Mouse (Mus musculus) kidney, embryonic 16.5 days (tissue): ENCODE measurements around the gene Itga5. TPM values are rescaled to one million over a fixed set of nuclear protein-coding genes. Genes with fewer than 3 reads are reported as not detected.

ENCODE experiments used
- ATAC-seq: fragments of 200-750 bp; cut with Nextera tagmentation; 2 replicates; pipeline ENCODE4 v1.8.0; 2017; ENCODE audit warnings: moderate TSS enrichment; ENCODE audit not compliant: low FRiP score, low TSS enrichment
- H3K27ac ChIP-seq: fragments of 300-500 bp; sonication (generic); 2 replicates; pipeline ENCODE4 v1.5.1; 2014; ENCODE audit warnings: low read length
- H3K27me3 ChIP-seq: fragments of 300-500 bp; sonication (generic); 2 replicates; pipeline ENCODE4 v1.6.1; 2014; ENCODE audit warnings: low read length, control low read depth, mixed read lengths; ENCODE audit not compliant: insufficient read depth
- H3K36me3 ChIP-seq: fragments of 300-500 bp; sonication (generic); 2 replicates; pipeline ENCODE4 v1.6.1; 2014; ENCODE audit warnings: low read length, control low read depth, mixed read lengths; ENCODE audit not compliant: insufficient read depth
- H3K4me1 ChIP-seq: fragments of 300-500 bp; sonication (generic); 2 replicates; pipeline ENCODE4 v1.6.1; 2014; ENCODE audit warnings: low read length, control low read depth, mixed read lengths; ENCODE audit not compliant: insufficient read depth
- H3K4me2 ChIP-seq: fragments of 300-500 bp; sonication (generic); replicated peaks from 2 replicates; pipeline ENCODE4 v1.6.1; 2014; ENCODE audit warnings: low read depth, low read length
- H3K4me3 ChIP-seq: fragments of 300-500 bp; sonication (generic); 2 replicates; pipeline ENCODE4 v1.5.1; 2014; ENCODE audit warnings: mild to moderate bottlenecking, low read length
- H3K9ac ChIP-seq: fragments of 300-500 bp; sonication (generic); replicated peaks from 2 replicates; pipeline ENCODE4 v1.6.1; 2014; ENCODE audit warnings: low read length
- H3K9me3 ChIP-seq: fragments of 300-500 bp; sonication (generic); 2 replicates; pipeline ENCODE4 v1.6.1; 2016; ENCODE audit warnings: low read length, control low read depth
- WGBS: fragments of 180-500 bp; shearing (Covaris S2); extraction: QIAGEN DNeasy Blood & Tissue Kit; methylation state at CpG from one replicate; pipeline ENCODE4 v1.1.7; 2014; 5-methylcytosine and 5-hydroxymethylcytosine counted together
- microRNA-seq: library from miRNA; unstranded; fragments of <30 nt; microRNA quantifications from one replicate; pipeline ENCODE4, GENCODE M21; 2016
- polyA plus RNA-seq: library from polyadenylated mRNA; unstranded; fragments of >200 nt; fragmentation: Nextera tagmentation; extraction: Ambion mirVana; gene quantifications from 2 replicates; pipeline ENCODE4 v1.2.1, GENCODE M21; 2015

Gene Itga5
- polyA plus RNA-seq, 1 experiment from 2014 or later = 44.3 TPM

- no peaks in the 10 kb centered on the region for H3K27me3 ChIP-seq
- WGBS = 8% methylated on average over 18 of the region's 18 CpGs
- H3K9ac ChIP-seq = peak overlapping the region; percentile 33; the same call in 1 of the 2 replicates
- peak overlapping the region; percentile 3 for H3K4me3 ChIP-seq
- H3K9me3 ChIP-seq = no peaks in the 10 kb centered on the region
- H3K36me3 ChIP-seq = peaks cover 6% of the 10 kb centered on the region; the same call in 1 of the 2 replicates
- peak overlapping the region; percentile 42 for H3K4me2 ChIP-seq
- ATAC-seq = peak; percentile 28
- H3K4me1 ChIP-seq = peaks cover 93% of the 10 kb centered on the region
- peak overlapping the region; percentile 89 for H3K27ac ChIP-seq
Observed at GRCm38 (mm10) chr15:103300067-103300471, 66.5 kb downstream of the Itga5 start.

GRCm38 (mm10) chr15:103299644-103300043 lies 66.9 kb downstream of the Itga5 start:
- H3K9ac ChIP-seq = peak overlapping the region; percentile 33; the same call in 1 of the 2 replicates
- H3K4me1 ChIP-seq = peaks cover 93% of the 10 kb centered on the region
- peak overlapping the region; percentile 89 for H3K27ac ChIP-seq
- peak overlapping the region; percentile 42 for H3K4me2 ChIP-seq
- WGBS = 20% methylated on average over 8 of the region's 8 CpGs
- no peaks in the 10 kb centered on the region for H3K27me3 ChIP-seq
- peaks cover 6% of the 10 kb centered on the region; the same call in 1 of the 2 replicates for H3K36me3 ChIP-seq
- no peak for ATAC-seq
- no peaks in the 10 kb centered on the region for H3K9me3 ChIP-seq
- H3K4me3 ChIP-seq = peak overlapping the region; percentile 3; the same call in 1 of the 2 replicates

- Histone ChIP-seq H3K4me1 (peaks cover 89% of the 10 kb centered on the region), H3K36me3 (peaks cover 6% of the 10 kb centered on the region; the same call in 1 of the 2 replicates), H3K4me2 (no peak overlapping the region; the same call in 1 of the 2 replicates), H3K9me3 (no peaks in the 10 kb centered on the region), H3K27me3 (no peaks in the 10 kb centered on the region), H3K4me3 (no peak overlapping the region), H3K27ac (peak overlapping the region; percentile 89), H3K9ac (peak overlapping the region; percentile 25)
- ATAC-seq = no peak
- WGBS = 54% methylated on average over 5 of the region's 5 CpGs
Observed at GRCm38 (mm10) chr15:103298861-103299616, 67.5 kb downstream of the Itga5 start.

GRCm38 (mm10) chr15:103298026-103298425 lies 68.5 kb downstream of the Itga5 start:
- peak overlapping the region; percentile 89 for H3K27ac ChIP-seq
- no peaks in the 10 kb centered on the region for H3K27me3 ChIP-seq
- no peaks in the 10 kb centered on the region for H3K9me3 ChIP-seq
- peak overlapping the region; percentile 33; the same call in 1 of the 2 replicates for H3K9ac ChIP-seq
- H3K4me3 ChIP-seq = no peak overlapping the region
- WGBS = 55% methylated on average over 3 of the region's 3 CpGs
- peak overlapping the region; percentile 16; the same call in 1 of the 2 replicates for H3K4me2 ChIP-seq
- ATAC-seq = no peak
- H3K4me1 ChIP-seq = peaks cover 79% of the 10 kb centered on the region
- H3K36me3 ChIP-seq = peaks cover 16% of the 10 kb centered on the region; the same call in 1 of the 2 replicates

- Histone ChIP-seq H3K27me3 (no peaks in the 10 kb centered on the region), H3K36me3 (peaks cover 23% of the 10 kb centered on the region), H3K9me3 (no peaks in the 10 kb centered on the region), H3K4me3 (no peak overlapping the region), H3K4me1 (peaks cover 72% of the 10 kb centered on the region), H3K9ac (no peak overlapping the region), H3K4me2 (no peak overlapping the region), H3K27ac (peak overlapping the region; percentile 89)
- 34% methylated on average over 6 of the region's 6 CpGs for WGBS
- no peak for ATAC-seq
Observed at GRCm38 (mm10) chr15:103297313-103297712, 69.2 kb downstream of the Itga5 start.

GRCm38 (mm10) chr15:103295851-103296250 lies 70.7 kb downstream of the Itga5 start:
- WGBS = 17% methylated on average over 5 of the region's 5 CpGs
- Histone ChIP-seq H3K4me2 (no peak overlapping the region), H3K9ac (0 out of 2 replicates have a peak overlapping the region, but pooled peaks have one; percentile 0), H3K4me3 (no peak overlapping the region), H3K9me3 (no peaks in the 10 kb centered on the region), H3K27ac (peak overlapping the region; percentile 69), H3K4me1 (peaks cover 63% of the 10 kb centered on the region), H3K36me3 (peaks cover 36% of the 10 kb centered on the region), H3K27me3 (no peaks in the 10 kb centered on the region)
- peak; percentile 13; the same call in 1 of the 2 replicates for ATAC-seq

GRCm38 (mm10) chr15:103294649-103295048 lies 71.9 kb downstream of the Itga5 start:
- no peak overlapping the region for H3K27ac ChIP-seq
- no peaks in the 10 kb centered on the region for H3K27me3 ChIP-seq
- H3K4me3 ChIP-seq = no peak overlapping the region
- peaks cover 62% of the 10 kb centered on the region for H3K4me1 ChIP-seq
- 65% methylated on average over 2 of the region's 2 CpGs for WGBS
- no peak for ATAC-seq
- H3K9me3 ChIP-seq = no peaks in the 10 kb centered on the region
- no peak overlapping the region for H3K9ac ChIP-seq
- H3K36me3 ChIP-seq = peaks cover 36% of the 10 kb centered on the region
- no peak overlapping the region for H3K4me2 ChIP-seq

Small RNA genes within 50 kb of the gene (microRNA-seq; reads per million reads assigned to microRNA genes)
- gene Mir6963 = not detected

Other genes with a start within 250 kb of the Itga5 start
- gene Smug1, start 199.7 kb downstream of the Itga5 start, polyA plus RNA-seq = 19.8 and 20.5 TPM in 2 replicates
- gene Cbx5, start 126.9 kb downstream of the Itga5 start, polyA plus RNA-seq = 109 and 120 TPM in 2 replicates
- 831 and 924 TPM in 2 replicates for gene Hnrnpa1, start 126.3 kb downstream of the Itga5 start, polyA plus RNA-seq
- gene Nfe2, start 108.4 kb downstream of the Itga5 start, polyA plus RNA-seq = 3.8 and 4.2 TPM in 2 replicates
- 324 and 333 TPM in 2 replicates for gene Copz1, start 94.0 kb downstream of the Itga5 start, polyA plus RNA-seq
- 0.30 and 0.67 TPM in 2 replicates for gene Gpr84, start 56.2 kb downstream of the Itga5 start, polyA plus RNA-seq
- 12.4 and 14.4 TPM in 2 replicates for gene Zfp385a, start 26.7 kb downstream of the Itga5 start, polyA plus RNA-seq
- 0.27 TPM in 1 of 2 replicates, not detected in the other for gene Gtsf1, start 63.7 kb upstream of the Itga5 start, polyA plus RNA-seq
- gene Gtsf2, start 81.7 kb upstream of the Itga5 start, polyA plus RNA-seq = not detected in 2 replicates
- 1.6 and 2.0 TPM in 2 replicates for gene Nckap1l, start 87.0 kb upstream of the Itga5 start, polyA plus RNA-seq
- gene Pde1b, start 136.3 kb upstream of the Itga5 start, polyA plus RNA-seq = 4.7 and 4.8 TPM in 2 replicates
- 22.8 and 23.5 TPM in 2 replicates for gene Ppp1r1a, start 171.2 kb upstream of the Itga5 start, polyA plus RNA-seq
- gene Glycam1, start 198.3 kb upstream of the Itga5 start, polyA plus RNA-seq = not detected in 2 replicates